Mouse (Mus musculus) forebrain, embryonic 14.5 days (tissue): Measurements from ENCODE around the gene Itpkb. TPM values are rescaled to one million over a fixed set of nuclear protein-coding genes. Genes with fewer than 3 reads are reported as not detected.
A peak's percentile ranks its signal among the peaks of the same experiment; 100 is the strongest.

Experiments used
- ATAC-seq: fragments of 200-750 bp; cut with Nextera tagmentation; 2 replicates; pipeline ENCODE4 v1.8.0; 2017; ENCODE audit warnings: mild to moderate bottlenecking, moderate library complexity
- DNase-seq: peaks from one replicate; pipeline ENCODE4 v3.0.0-alpha.2; 2015; ENCODE audit warnings: low spot score
- H3K27ac ChIP-seq: fragments of 300-500 bp; sonication (generic); 2 replicates; pipeline ENCODE4 v1.5.1; 2014; ENCODE audit warnings: low read depth, mild to moderate bottlenecking, control low read depth, low read length, moderate library complexity
- H3K27me3 ChIP-seq: fragments of 300-500 bp; sonication (generic); replicated peaks from 2 replicates; pipeline ENCODE4 v1.6.1; 2014; ENCODE audit warnings: low read length, control low read depth, mixed read lengths; ENCODE audit not compliant: control insufficient read depth, insufficient read depth
- H3K36me3 ChIP-seq: fragments of 300-500 bp; sonication (generic); 2 replicates; pipeline ENCODE4 v1.6.1; 2014; ENCODE audit warnings: low read length, control low read depth; ENCODE audit not compliant: control insufficient read depth, insufficient read depth
- H3K4me1 ChIP-seq: fragments of 300-500 bp; sonication (generic); 2 replicates; pipeline ENCODE4 v1.6.1; 2014; ENCODE audit warnings: antibody characterized with exemption, low read length, control low read depth; ENCODE audit not compliant: control insufficient read depth, insufficient read depth
- H3K4me2 ChIP-seq: fragments of 300-500 bp; sonication (generic); 2 replicates; pipeline ENCODE4 v1.6.1; 2014; ENCODE audit warnings: mild to moderate bottlenecking, control low read depth, low read length
- H3K4me3 ChIP-seq: fragments of 300-500 bp; sonication (generic); 2 replicates; pipeline ENCODE4 v1.5.1; 2014; ENCODE audit warnings: low read depth, low read length, control low read depth
- H3K9ac ChIP-seq: fragments of 300-500 bp; sonication (generic); 2 replicates; pipeline ENCODE4 v1.6.1; 2014; ENCODE audit warnings: mild to moderate bottlenecking, low read length, control low read depth, moderate library complexity
- H3K9me3 ChIP-seq: fragments of 300-500 bp; sonication (generic); replicated peaks from 2 replicates; pipeline ENCODE4 v1.6.1; 2016; ENCODE audit warnings: low read length, control low read depth, mixed read lengths; ENCODE audit not compliant: control insufficient read depth
- WGBS: fragments of 180-500 bp; shearing (Covaris S2); extraction: QIAGEN DNeasy Blood & Tissue Kit; methylation state at CpG from one replicate; pipeline ENCODE4 v1.1.7; 2014; 5-methylcytosine and 5-hydroxymethylcytosine counted together
- polyA plus RNA-seq: library from polyadenylated mRNA; unstranded; fragments of >200 nt; fragmentation: Nextera tagmentation; extraction: Ambion mirVana; gene quantifications from 2 replicates; pipeline ENCODE4 v1.2.1, GENCODE M21; 2014

Gene Itpkb
- polyA plus RNA-seq, 1 experiment from 2014 or later = 1.3 TPM

- 91% methylated on average over 8 of the region's 9 CpGs for WGBS
Observed at GRCm38 (mm10) chr1:180358466-180358865, 28.2 kb downstream of the Itpkb start.

DNA sequence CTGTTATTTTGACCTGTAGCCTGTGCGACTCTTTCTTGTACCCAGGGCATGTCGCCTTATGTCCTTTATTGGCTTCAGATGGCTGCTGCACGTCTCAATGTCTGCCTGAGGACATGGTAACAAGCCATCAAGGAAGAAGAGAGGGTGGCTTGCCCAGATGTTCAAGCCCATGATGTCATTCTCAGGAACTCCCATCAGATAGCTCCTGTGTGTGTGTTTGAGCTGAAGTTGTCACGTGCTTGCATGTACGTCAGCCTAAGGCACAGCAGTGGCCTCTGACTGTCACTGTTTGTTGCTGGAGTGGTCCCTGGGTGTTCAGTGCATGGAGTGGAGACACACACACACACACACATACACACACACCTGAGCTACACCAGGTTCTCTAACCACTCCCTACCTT, 29.0 kb downstream of the Itpkb start:
- 79% methylated on average over 5 of the region's 5 CpGs for WGBS
- DNase-seq = no peak

More at GRCm38 (mm10) chr1:180358466-180358865, 28.2 kb downstream of the Itpkb start:
- Histone ChIP-seq H3K4me3 (no peak overlapping the region), H3K36me3 (no peaks in the 10 kb centered on the region), H3K4me1 (no peaks in the 10 kb centered on the region), H3K27ac (no peak overlapping the region), H3K9me3 (no peaks in the 10 kb centered on the region), H3K27me3 (no peaks in the 10 kb centered on the region), H3K9ac (no peak overlapping the region), H3K4me2 (no peak overlapping the region)
- DNase-seq (no peak), ATAC-seq (no peak)

GRCm38 (mm10) chr1:180362176-180362575, 31.9 kb downstream of the Itpkb start:
- Histone ChIP-seq H3K4me1 (peaks cover 18% of the 10 kb centered on the region), H3K9ac (no peak overlapping the region), H3K9me3 (no peaks in the 10 kb centered on the region), H3K4me2 (no peak overlapping the region), H3K4me3 (no peak overlapping the region), H3K27ac (no peak overlapping the region), H3K36me3 (no peaks in the 10 kb centered on the region), H3K27me3 (no peaks in the 10 kb centered on the region)
- ATAC-seq (no peak), DNase-seq (no peak)
- WGBS = 92% methylated on average over 4 of the region's 4 CpGs

More for the DNA sequence above, 29.0 kb downstream of the Itpkb start:
- Histone ChIP-seq H3K36me3 (no peaks in the 10 kb centered on the region), H3K4me1 (peaks cover 6% of the 10 kb centered on the region), H3K27me3 (no peaks in the 10 kb centered on the region), H3K9ac (no peak overlapping the region), H3K4me2 (no peak overlapping the region), H3K9me3 (no peaks in the 10 kb centered on the region), H3K27ac (no peak overlapping the region), H3K4me3 (no peak overlapping the region)
- ATAC-seq = no peak

GRCm38 (mm10) chr1:180362844-180363243, 32.6 kb downstream of the Itpkb start:
- Histone ChIP-seq H3K27me3 (no peaks in the 10 kb centered on the region), H3K36me3 (no peaks in the 10 kb centered on the region), H3K9ac (no peak overlapping the region), H3K9me3 (no peaks in the 10 kb centered on the region), H3K4me1 (peaks cover 18% of the 10 kb centered on the region), H3K4me3 (no peak overlapping the region), H3K27ac (no peak overlapping the region), H3K4me2 (no peak overlapping the region)
- ATAC-seq (no peak), DNase-seq (no peak)
- 80% methylated on average over 5 of the region's 5 CpGs for WGBS

- WGBS = 89% methylated on average over 3 of the region's 3 CpGs
Observed at GRCm38 (mm10) chr1:180363317-180363716, 33.0 kb downstream of the Itpkb start.

GRCm38 (mm10) chr1:180364005-180364404, 33.7 kb downstream of the Itpkb start:
- Histone ChIP-seq H3K4me2 (peak overlapping the region; percentile 66), H3K36me3 (no peaks in the 10 kb centered on the region), H3K4me3 (no peak overlapping the region), H3K4me1 (peaks cover 18% of the 10 kb centered on the region), H3K27ac (0 out of 2 replicates have a peak overlapping the region, but pooled peaks have one; percentile 15), H3K27me3 (no peaks in the 10 kb centered on the region), H3K9ac (no peak overlapping the region), H3K9me3 (no peaks in the 10 kb centered on the region)
- ATAC-seq = no peak
- 80% methylated on average over 17 of the region's 17 CpGs for WGBS
- DNase-seq = no peak

More at GRCm38 (mm10) chr1:180363317-180363716, 33.0 kb downstream of the Itpkb start:
- no peak for DNase-seq
- peaks cover 18% of the 10 kb centered on the region for H3K4me1 ChIP-seq
- H3K4me2 ChIP-seq = no peak overlapping the region
- H3K9me3 ChIP-seq = no peaks in the 10 kb centered on the region
- ATAC-seq = no peak
- H3K27me3 ChIP-seq = no peaks in the 10 kb centered on the region
- no peaks in the 10 kb centered on the region for H3K36me3 ChIP-seq
- no peak overlapping the region for H3K9ac ChIP-seq
- H3K4me3 ChIP-seq = no peak overlapping the region
- no peak overlapping the region for H3K27ac ChIP-seq

DNA sequence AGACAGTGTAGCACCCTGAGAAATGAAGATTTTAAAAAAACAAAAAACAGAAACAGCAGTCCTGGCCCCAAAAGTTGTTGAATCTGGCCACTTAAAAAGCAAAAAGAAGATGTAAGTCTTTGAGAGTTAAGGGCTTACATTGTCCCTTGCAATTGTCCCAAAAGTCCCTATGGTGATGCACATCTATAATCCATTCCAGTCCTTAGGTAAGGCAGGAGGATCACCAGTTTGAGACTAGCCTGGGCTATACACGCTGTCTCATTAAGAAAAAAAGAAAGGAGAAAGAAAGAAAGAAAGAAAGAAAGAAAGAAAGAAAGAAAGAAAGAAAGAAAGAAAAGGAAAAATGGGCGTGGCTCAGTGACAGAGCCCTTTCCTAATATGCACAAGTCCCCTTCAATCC, 34.4 kb downstream of the Itpkb start:
- DNase-seq = no peak
- Histone ChIP-seq H3K4me3 (peak overlapping the region; percentile 37), H3K4me1 (peaks cover 18% of the 10 kb centered on the region), H3K27ac (peak overlapping the region; percentile 95; the same call in 1 of the 2 replicates), H3K9me3 (no peaks in the 10 kb centered on the region), H3K36me3 (no peaks in the 10 kb centered on the region), H3K9ac (peak overlapping the region; percentile 73), H3K27me3 (no peaks in the 10 kb centered on the region), H3K4me2 (peak overlapping the region; percentile 66)
- peak; percentile 45 for ATAC-seq
- WGBS = 9% methylated on average over 2 of the region's 2 CpGs

DNA sequence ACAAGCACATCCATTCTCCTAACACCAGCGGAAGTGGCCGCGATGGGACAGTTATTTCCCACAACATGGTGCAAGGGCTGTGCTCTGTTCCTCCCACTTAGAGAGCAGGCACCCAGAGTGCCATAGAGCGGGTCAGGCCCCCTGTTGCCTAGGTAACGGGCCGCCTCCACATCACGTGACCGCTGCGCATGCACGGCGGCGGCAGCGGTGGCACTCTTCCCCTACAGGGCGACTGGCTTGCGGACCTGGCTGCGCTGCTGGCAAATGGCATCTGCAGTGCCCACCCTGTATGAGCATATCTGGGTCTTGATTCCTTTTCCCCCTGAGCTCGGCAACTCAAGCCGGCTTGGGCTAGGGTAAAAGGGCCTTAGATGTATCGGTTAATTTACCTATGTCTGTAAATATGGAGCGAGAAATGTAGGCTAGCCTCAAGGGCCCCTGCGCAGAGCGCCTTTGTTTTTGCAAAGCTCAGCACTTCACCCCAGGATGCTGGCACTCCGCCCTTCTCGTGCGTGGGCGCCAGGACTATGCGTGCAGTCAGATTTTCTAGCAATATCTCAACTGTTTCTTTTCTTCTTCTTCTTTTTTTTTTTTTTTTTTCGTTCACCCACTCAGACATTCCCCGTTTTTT, 35.0 kb downstream of the Itpkb start:
- peaks cover 18% of the 10 kb centered on the region for H3K4me1 ChIP-seq
- H3K4me3 ChIP-seq = peak overlapping the region; percentile 37
- H3K27ac ChIP-seq = peak overlapping the region; percentile 95
- DNase-seq (peak; percentile 97), ATAC-seq (peak; percentile 98)
- peak overlapping the region; percentile 66 for H3K4me2 ChIP-seq
- H3K27me3 ChIP-seq = no peaks in the 10 kb centered on the region
- H3K9ac ChIP-seq = peak overlapping the region; percentile 73
- H3K36me3 ChIP-seq = no peaks in the 10 kb centered on the region
- 2% methylated on average over 29 of the region's 29 CpGs for WGBS
- H3K9me3 ChIP-seq = no peaks in the 10 kb centered on the region
